Mouse (Mus musculus): ENCODE results near the gene Atg2b.

- no peak for TF ChIP-seq CEBPB (IDR thresholded peaks at IDR 0.05; ENCODE audit: insufficient read depth, poor library complexity, severe bottlenecking)
- no peak for TF ChIP-seq USF1 (IDR thresholded peaks at IDR 0.05; ENCODE audit: low read depth)
- no peak for TF ChIP-seq POLR2A (IDR thresholded peaks at IDR 0.05; ENCODE audit: insufficient read length, low read depth)
- TF ChIP-seq POLR2AphosphoS2 (IDR thresholded peaks at IDR 0.05; ENCODE audit: insufficient read length, low read depth), result no peak
- TF ChIP-seq E2F4 (IDR thresholded peaks at IDR 0.05; ENCODE audit: insufficient read depth), result no peak
- TF ChIP-seq REST (IDR thresholded peaks at IDR 0.05; ENCODE audit: insufficient read depth, insufficient read length), result no peak
- TF ChIP-seq MAX (IDR thresholded peaks at IDR 0.05; ENCODE audit: low read depth), result no peak
Measured at GRCm38 (mm10) chr12:105599098-105599497, 85.9 kb downstream of the Atg2b start.
